Mouse (Mus musculus) cerebellum, adult 9-11 months (tissue): Measurements from ENCODE around the gene Ddo.

Source experiments
- DNase-seq: peaks from one replicate; pipeline ENCODE4 v3.0.0; 2022

The Ddo gene

GRCm38 (mm10) chr10:40720883-40721282 is 91.1 kb downstream of the Ddo start:
- no peak for DNase-seq

GRCm38 (mm10) chr10:40724342-40724741 is 94.5 kb downstream of the Ddo start:
- DNase-seq = no peak

DNA sequence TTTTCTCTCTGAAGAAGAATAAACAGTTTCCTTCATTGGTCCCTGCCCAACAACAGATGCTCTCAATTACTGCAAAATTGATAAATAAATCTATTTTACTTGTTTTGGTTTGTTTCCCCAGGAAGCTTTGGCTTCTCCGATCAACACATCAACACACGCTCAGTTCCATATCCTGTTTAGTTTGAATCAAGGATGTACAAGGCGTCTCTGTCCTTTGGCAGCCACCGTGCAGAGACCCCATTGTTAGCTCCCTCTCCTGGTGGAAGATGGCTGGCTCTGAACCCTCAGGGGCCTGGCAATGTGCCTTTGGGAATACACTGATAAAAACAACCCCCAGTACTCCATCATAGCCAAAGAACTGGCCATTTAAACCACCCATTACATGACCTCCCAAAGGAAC is 95.3 kb downstream of the Ddo start:
- DNase-seq = no peak

- no peak for DNase-seq
Observed at GRCm38 (mm10) chr10:40725471-40725870, 95.7 kb downstream of the Ddo start.

GRCm38 (mm10) chr10:40726288-40726902 is 96.6 kb downstream of the Ddo start:
- no peak for DNase-seq

GRCm38 (mm10) chr10:40726989-40727388 is 97.2 kb downstream of the Ddo start:
- no peak for DNase-seq

DNA sequence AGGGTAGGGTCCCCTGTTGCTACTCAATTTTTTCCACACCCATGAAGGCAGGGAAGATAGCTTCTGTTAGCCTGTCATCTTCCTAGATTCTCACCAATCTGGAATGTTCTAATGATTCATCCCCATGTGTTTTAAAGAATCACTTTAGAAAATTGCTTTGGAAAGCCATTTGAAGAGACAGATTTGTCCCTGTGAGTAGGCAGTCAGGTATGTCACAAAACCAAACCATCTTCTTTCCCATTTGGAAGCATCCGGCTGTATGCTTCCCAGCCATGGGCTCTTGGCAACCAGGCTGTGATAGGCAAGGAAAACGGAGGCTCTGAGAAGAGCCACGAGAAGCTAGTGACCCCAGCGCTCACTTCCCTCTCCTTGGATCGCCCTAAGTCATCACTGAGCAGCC is 100.4 kb downstream of the Ddo start:
- DNase-seq = no peak
